Mouse (Mus musculus) ES-E14 (cell line): ENCODE measurements around the gene Chrm2.

ENCODE experiments used
- CHD2 ChIP-seq: IDR thresholded peaks from 2 replicates; pipeline ENCODE4 v1.6.1; 2014; ENCODE audit warnings: mild to moderate bottlenecking, low read depth, low read length, inconsistent platforms
- HCFC1 ChIP-seq: IDR thresholded peaks from 2 replicates; pipeline ENCODE4 v1.6.1; 2012; ENCODE audit warnings: low read length, inconsistent platforms, borderline replicate concordance; ENCODE audit not compliant: insufficient read depth
- MAFK ChIP-seq: IDR thresholded peaks from 2 replicates; pipeline ENCODE4 v1.6.1; 2014; ENCODE audit warnings: mild to moderate bottlenecking, low read depth, low read length, inconsistent platforms; ENCODE audit not compliant: insufficient read depth
- ZC3H11A ChIP-seq: IDR thresholded peaks from 2 replicates; pipeline ENCODE4 v1.6.1; 2012; ENCODE audit warnings: low read depth, mild to moderate bottlenecking, inconsistent platforms, low read length, borderline replicate concordance
- ZNF384 ChIP-seq: IDR thresholded peaks from 2 replicates; pipeline ENCODE4 v1.6.1; 2012; ENCODE audit warnings: low read depth, low read length, inconsistent platforms

DNA sequence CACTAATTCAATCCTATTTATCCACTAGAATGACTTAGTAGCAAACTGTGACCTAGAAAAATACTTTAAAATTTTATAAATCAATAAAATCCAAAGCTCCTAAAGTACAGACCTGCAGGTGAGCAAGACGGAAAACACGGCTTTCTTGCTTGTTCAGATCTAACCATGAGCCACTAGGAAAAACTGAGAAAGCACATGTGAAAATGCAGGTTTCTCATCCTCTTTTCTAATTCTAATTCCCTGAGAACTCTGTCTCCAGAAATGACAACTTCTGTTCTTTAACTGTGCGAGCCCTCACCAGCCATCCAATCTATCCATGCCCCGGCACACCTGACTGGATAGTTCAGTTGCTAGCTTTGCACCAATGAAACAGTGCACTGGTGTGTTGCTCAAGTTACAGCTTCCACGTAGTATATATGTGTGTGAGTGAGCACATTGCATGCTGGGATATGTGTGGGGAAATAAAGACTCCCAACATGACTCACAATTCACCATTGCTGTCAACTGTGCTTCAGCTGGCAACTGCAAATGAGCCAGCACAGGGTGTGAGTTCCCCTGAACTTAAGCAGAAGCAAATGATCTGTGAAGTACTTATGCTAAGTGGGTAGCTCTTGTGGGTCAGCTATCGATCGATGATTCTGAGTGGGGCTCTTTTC lies 119.3 kb downstream of the Chrm2 start:
- TF ChIP-seq MAFK, result no peak
- TF ChIP-seq ZC3H11A, result no peak
- TF ChIP-seq CHD2, result no peak
- no peak for TF ChIP-seq HCFC1
- TF ChIP-seq ZNF384, result no peak
